Mouse (Mus musculus) hindbrain, embryonic 16.5 days (tissue): ENCODE measurements around the gene Polr2i. TPM values are rescaled to one million over a fixed set of nuclear protein-coding genes. Genes with fewer than 3 reads are reported as not detected.
"Not testable (repeated sequence)": the region's sequence is repeated elsewhere in the genome, so short reads cannot be mapped to it uniquely, and the experiment has no call there.

Experiments
- ATAC-seq: fragments of 200-750 bp; cut with Nextera tagmentation; 2 replicates; pipeline ENCODE4 v1.8.0; 2017; ENCODE audit warnings: moderate TSS enrichment, moderate library complexity
- H3K27ac ChIP-seq: fragments of 300-500 bp; sonication (generic); 2 replicates; pipeline ENCODE4 v1.5.1; 2014; ENCODE audit warnings: low read depth, mild to moderate bottlenecking, control low read depth, low read length, moderate library complexity
- H3K27me3 ChIP-seq: fragments of 300-500 bp; sonication (generic); replicated peaks from 2 replicates; pipeline ENCODE4 v1.6.1; 2014; ENCODE audit warnings: low read length; ENCODE audit not compliant: control insufficient read depth, insufficient read depth
- H3K36me3 ChIP-seq: fragments of 300-500 bp; sonication (generic); 2 replicates; pipeline ENCODE4 v1.6.1; 2014; ENCODE audit warnings: mild to moderate bottlenecking, low read length, moderate library complexity, mixed read lengths; ENCODE audit not compliant: control insufficient read depth, insufficient read depth
- H3K4me1 ChIP-seq: fragments of 300-500 bp; sonication (generic); 2 replicates; pipeline ENCODE4 v1.6.1; 2014; ENCODE audit warnings: low read depth, low read length; ENCODE audit not compliant: control insufficient read depth, insufficient read depth
- H3K4me2 ChIP-seq: fragments of 300-500 bp; sonication (generic); 2 replicates; pipeline ENCODE4 v1.6.1; 2014; ENCODE audit warnings: mild to moderate bottlenecking, low read length, control low read depth, moderate library complexity
- H3K4me3 ChIP-seq: fragments of 300-500 bp; sonication (generic); 2 replicates; pipeline ENCODE4 v1.5.1; 2014; ENCODE audit warnings: mild to moderate bottlenecking, low read length, control low read depth, moderate library complexity
- H3K9ac ChIP-seq: fragments of 300-500 bp; sonication (generic); 2 replicates; pipeline ENCODE4 v1.6.1; 2014; ENCODE audit warnings: low read depth, mild to moderate bottlenecking, control low read depth, low read length, moderate library complexity
- H3K9me3 ChIP-seq: fragments of 300-500 bp; sonication (generic); 2 replicates; pipeline ENCODE4 v1.6.1; 2014; ENCODE audit warnings: mild to moderate bottlenecking, low read length, moderate library complexity; ENCODE audit not compliant: control insufficient read depth
- WGBS: fragments of 180-500 bp; shearing (Covaris S2); extraction: QIAGEN DNeasy Blood & Tissue Kit; methylation state at CpG from one replicate; pipeline ENCODE4 v1.1.7; 2014; 5-methylcytosine and 5-hydroxymethylcytosine counted together
- polyA plus RNA-seq: library from polyadenylated mRNA; unstranded; fragments of >200 nt; fragmentation: Nextera tagmentation; extraction: Ambion mirVana; gene quantifications from 2 replicates; pipeline ENCODE4 v1.2.1, GENCODE M21; 2015

Polr2i gene
- polyA plus RNA-seq = 168 and 175 TPM in 2 replicates

DNA sequence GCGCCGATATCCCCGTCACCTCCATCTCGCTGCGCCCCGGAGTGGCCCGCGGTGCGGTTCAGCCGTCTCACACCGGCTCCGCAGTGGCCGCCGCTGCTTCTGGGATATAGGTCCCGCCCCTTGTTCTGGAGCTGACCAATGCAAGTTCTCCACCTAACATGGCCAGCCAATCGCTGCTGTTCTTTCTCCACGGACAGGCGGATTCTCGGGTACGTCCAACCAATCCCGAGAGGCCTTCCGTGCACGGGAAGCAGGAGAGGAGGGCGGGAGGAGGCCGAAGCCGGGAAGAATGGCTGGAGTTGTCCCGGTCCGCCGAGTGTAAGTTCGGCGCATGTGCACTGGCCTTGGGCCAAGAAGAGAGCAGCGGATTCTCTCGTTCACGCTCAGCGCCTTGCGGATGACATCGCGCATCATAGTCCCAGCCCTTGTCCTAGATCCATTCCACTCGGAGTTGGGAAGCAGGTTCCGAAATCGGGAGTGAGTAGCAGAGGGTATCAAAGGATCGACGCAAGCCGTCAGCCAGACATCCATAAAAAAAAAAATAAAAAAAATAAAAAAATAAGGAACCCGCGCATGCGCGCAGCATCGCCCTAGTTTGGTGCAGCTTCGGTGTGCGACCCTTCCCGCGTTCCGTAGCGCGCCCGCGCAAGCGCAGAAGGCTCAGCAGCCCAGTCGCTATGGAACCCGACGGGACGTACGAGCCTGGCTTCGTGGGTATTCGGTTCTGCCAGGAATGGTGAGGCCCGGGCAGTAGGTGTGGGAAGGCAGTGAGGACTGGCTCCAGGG is at the start of gene Polr2i, which contains the start of gene Tbcb:
Gene Polr2i (plus strand): TSS at position 280 of the 786 bp plus-strand sequence.
Gene Tbcb (minus strand): TSS at position 604 of the 786 bp plus-strand sequence.
- peak; percentile 96 for ATAC-seq
- no peaks in the 10 kb centered on the region for H3K9me3 ChIP-seq
- H3K9ac ChIP-seq = peak within 1 kb of the TSS; percentile 73
- peaks cover 27% of the 10 kb centered on the region for H3K36me3 ChIP-seq
- under 1% methylated on average over 67 of the region's 67 CpGs for WGBS
- H3K27ac ChIP-seq = peak within 1 kb of the TSS; percentile 98
- no peaks in the 10 kb centered on the region for H3K27me3 ChIP-seq
- peak within 1 kb of the TSS; percentile 74 for H3K4me3 ChIP-seq
- peaks cover 18% of the 10 kb centered on the region for H3K4me1 ChIP-seq
- H3K4me2 ChIP-seq = peak within 1 kb of the TSS; percentile 78

DNA sequence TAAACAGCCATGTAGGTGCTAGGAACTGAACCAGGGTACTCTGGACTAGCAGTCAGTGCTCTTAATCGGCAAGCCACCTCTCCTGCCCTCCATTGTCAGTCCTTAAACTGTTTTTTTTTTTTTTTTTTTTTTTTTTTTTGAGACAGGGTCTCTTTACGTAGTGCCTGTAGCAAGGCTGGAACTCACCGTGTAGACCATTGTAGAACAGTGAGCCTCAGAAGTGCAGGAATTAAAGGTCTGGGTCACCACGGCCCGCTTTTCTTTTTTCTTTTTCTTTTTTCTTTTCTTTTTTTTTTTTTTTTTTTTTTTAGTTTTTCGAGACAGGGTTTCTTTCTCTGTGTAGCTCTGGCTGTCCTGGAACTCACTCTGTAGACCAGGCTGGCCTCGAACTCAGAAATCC is 48.6 kb upstream of the Polr2i start:
- not testable (repeated sequence) for H3K9me3 ChIP-seq, H3K9ac ChIP-seq, ATAC-seq, H3K27ac ChIP-seq, H3K27me3 ChIP-seq, H3K4me3 ChIP-seq, H3K4me1 ChIP-seq, H3K4me2 ChIP-seq
- peaks cover 18% of the 10 kb centered on the region for H3K36me3 ChIP-seq
- 73% methylated on average over 6 of the region's 7 CpGs for WGBS

DNA sequence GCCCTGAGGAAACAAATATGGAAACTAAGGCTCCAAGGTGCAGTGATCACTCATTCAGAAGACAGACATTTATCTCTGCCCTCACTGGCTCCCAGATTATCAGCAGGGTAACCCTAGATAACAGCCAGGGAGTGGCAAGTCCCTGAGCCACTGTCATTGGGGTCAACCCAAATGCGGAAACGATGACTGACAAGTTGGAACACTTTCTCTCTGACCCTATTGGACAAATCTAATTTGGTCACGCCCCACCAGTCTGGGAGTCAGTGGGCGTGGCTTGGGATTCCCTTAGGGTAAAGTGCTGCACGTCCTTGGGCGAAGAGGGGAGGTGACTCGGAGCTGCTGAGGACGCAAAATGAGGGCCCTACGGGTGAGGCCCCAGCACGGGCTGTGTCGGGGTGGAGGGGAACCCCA is 47.9 kb upstream of the Polr2i start, which contains the start of gene Cox7a1:
Gene Cox7a1 (plus strand): TSS at position 266 of the 411 bp plus-strand sequence.
- Histone ChIP-seq H3K9me3 (no peaks in the 10 kb centered on the region), H3K27ac (no peak within 1 kb of the TSS), H3K4me1 (no peaks in the 10 kb centered on the region; the same call in 1 of the 2 replicates), H3K9ac (0 out of 2 replicates have a peak within 1 kb of the TSS, but pooled peaks have one; percentile 15), H3K4me2 (peak within 1 kb of the TSS; percentile 40), H3K36me3 (peaks cover 18% of the 10 kb centered on the region), H3K4me3 (0 out of 2 replicates have a peak within 1 kb of the TSS, but pooled peaks have one; percentile 6), H3K27me3 (no peaks in the 10 kb centered on the region)
- WGBS = under 1% methylated on average over 11 of the region's 11 CpGs
- peak; percentile 25 for ATAC-seq

DNA sequence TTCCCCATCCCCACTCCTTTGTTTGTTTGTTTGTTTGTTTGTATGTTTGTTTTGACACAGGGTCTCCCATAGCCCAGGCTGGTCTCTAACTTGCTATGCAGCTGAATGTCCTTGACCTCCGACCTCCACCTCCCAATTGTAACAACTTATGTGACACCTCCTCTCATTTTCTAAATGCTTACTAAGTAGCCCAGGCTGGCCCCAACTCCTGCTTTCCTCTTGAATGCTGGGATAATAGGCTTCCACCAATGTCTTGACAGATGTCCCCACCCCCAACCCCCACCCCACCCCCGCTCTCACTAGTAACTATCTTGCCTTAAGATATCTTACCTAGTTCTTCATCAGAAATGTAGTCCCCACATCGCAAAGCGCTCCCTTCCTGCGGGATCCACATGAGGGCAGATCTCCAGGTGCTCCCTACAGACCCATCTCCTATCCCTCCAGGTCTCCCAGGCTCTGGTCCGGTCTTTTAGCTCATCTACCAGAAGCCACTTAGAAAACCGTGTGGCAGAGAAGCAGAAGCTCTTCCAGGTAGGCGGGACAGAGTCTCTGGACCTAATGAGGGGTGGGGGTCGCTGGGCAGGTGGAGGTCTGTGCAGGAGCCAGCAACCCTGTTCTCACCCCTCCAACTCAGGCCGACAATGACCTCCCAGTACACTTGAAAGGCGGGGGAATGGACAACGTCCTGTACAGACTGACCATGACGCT is 47.0 kb upstream of the Polr2i start:
- no peak for ATAC-seq
- H3K4me3 ChIP-seq = no peak overlapping the region
- H3K4me1 ChIP-seq = no peaks in the 10 kb centered on the region; the same call in 1 of the 2 replicates
- 71% methylated on average over 13 of the region's 13 CpGs for WGBS
- H3K27me3 ChIP-seq = no peaks in the 10 kb centered on the region
- no peak overlapping the region for H3K27ac ChIP-seq
- H3K9me3 ChIP-seq = no peaks in the 10 kb centered on the region
- H3K36me3 ChIP-seq = peaks cover 22% of the 10 kb centered on the region
- no peak overlapping the region for H3K4me2 ChIP-seq
- no peak overlapping the region for H3K9ac ChIP-seq

GRCm38 (mm10) chr7:30188344-30189115 is 43.2 kb upstream of the Polr2i start:
- peaks cover 36% of the 10 kb centered on the region for H3K36me3 ChIP-seq
- WGBS = 93% methylated on average over 12 of the region's 12 CpGs
- no peak overlapping the region for H3K9ac ChIP-seq
- H3K4me1 ChIP-seq = peaks cover 12% of the 10 kb centered on the region
- H3K9me3 ChIP-seq = no peaks in the 10 kb centered on the region
- H3K4me3 ChIP-seq = no peak overlapping the region
- no peaks in the 10 kb centered on the region for H3K27me3 ChIP-seq
- H3K4me2 ChIP-seq = no peak overlapping the region
- H3K27ac ChIP-seq = no peak overlapping the region
- no peak for ATAC-seq

GRCm38 (mm10) chr7:30189116-30189491 is 42.6 kb upstream of the Polr2i start:
- no peaks in the 10 kb centered on the region for H3K27me3 ChIP-seq
- no peak overlapping the region for H3K4me2 ChIP-seq
- WGBS = 84% methylated on average over 4 of the region's 4 CpGs

DNA sequence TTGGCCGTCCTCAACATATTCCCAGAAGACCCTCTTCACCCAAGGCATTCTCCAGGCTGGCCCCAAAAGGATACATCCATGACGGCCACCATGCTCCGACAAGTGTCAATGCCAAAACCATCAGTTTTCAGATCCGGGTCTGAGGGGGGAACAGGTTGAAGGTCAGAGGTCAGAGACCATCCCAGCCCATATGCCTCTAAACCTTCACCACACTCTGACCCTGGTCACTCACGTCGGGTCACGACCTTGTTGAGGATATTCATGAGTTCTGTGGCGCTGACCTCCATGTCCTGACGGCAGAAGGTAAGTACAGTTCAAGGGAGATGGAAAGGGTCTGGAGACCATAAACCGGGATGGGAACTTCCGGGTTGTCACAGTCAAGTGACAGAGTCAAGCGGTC is 39.7 kb upstream of the Polr2i start:
- ATAC-seq = no peak
- Histone ChIP-seq H3K4me3 (no peak overlapping the region), H3K4me2 (no peak overlapping the region), H3K36me3 (peaks cover 26% of the 10 kb centered on the region), H3K27me3 (no peaks in the 10 kb centered on the region), H3K4me1 (peaks cover 16% of the 10 kb centered on the region), H3K9ac (no peak overlapping the region), H3K27ac (no peak overlapping the region), H3K9me3 (no peaks in the 10 kb centered on the region)
- WGBS = 89% methylated on average over 12 of the region's 12 CpGs

More at GRCm38 (mm10) chr7:30189116-30189491, 42.6 kb upstream of the Polr2i start:
- no peak for ATAC-seq
- no peak overlapping the region for H3K4me3 ChIP-seq
- no peak overlapping the region for H3K27ac ChIP-seq
- H3K36me3 ChIP-seq = peaks cover 36% of the 10 kb centered on the region
- H3K9ac ChIP-seq = no peak overlapping the region
- H3K4me1 ChIP-seq = peaks cover 13% of the 10 kb centered on the region
- no peaks in the 10 kb centered on the region for H3K9me3 ChIP-seq

- H3K27ac ChIP-seq = peak overlapping the region; percentile 89; the same call in 1 of the 2 replicates
- H3K36me3 ChIP-seq = peaks cover 24% of the 10 kb centered on the region
- H3K27me3 ChIP-seq = no peaks in the 10 kb centered on the region
- H3K9me3 ChIP-seq = no peaks in the 10 kb centered on the region
- H3K4me1 ChIP-seq = peaks cover 16% of the 10 kb centered on the region
- WGBS = 24% methylated on average over 9 of the region's 9 CpGs
- peak overlapping the region; percentile 92 for H3K4me3 ChIP-seq
- peak overlapping the region; percentile 89 for H3K9ac ChIP-seq
- no peak for ATAC-seq
- H3K4me2 ChIP-seq = peak overlapping the region; percentile 66
Observed at GRCm38 (mm10) chr7:30193013-30193412, 38.7 kb upstream of the Polr2i start.
